Mouse (Mus musculus) ES-Bruce4 (cell line): ENCODE measurements around the gene Igsf8. TPM values are rescaled to one million over a fixed set of nuclear protein-coding genes. Genes with fewer than 3 reads are reported as not detected.
A peak's percentile ranks its signal among the peaks of the same experiment; 100 is the strongest.

Source experiments
- H3K27ac ChIP-seq: 2 replicates; pipeline ENCODE4 v1.5.1; 2012; ENCODE audit warnings: low read length, inconsistent platforms; ENCODE audit not compliant: insufficient read depth
- H3K27me3 ChIP-seq: 2 replicates; pipeline ENCODE4 v1.6.1; 2012; ENCODE audit warnings: mild to moderate bottlenecking, low read length, inconsistent platforms; ENCODE audit not compliant: control insufficient read depth, poor library complexity, insufficient read depth, severe bottlenecking
- H3K36me3 ChIP-seq: 2 replicates; pipeline ENCODE4 v1.6.1; 2012; ENCODE audit warnings: inconsistent platforms, mild to moderate bottlenecking, low read length, moderate library complexity; ENCODE audit not compliant: control insufficient read depth, poor library complexity, insufficient read depth, severe bottlenecking
- H3K4me1 ChIP-seq: one replicate; pipeline ENCODE4 v1.8.1; 2011; ENCODE audit warnings: low read length; ENCODE audit not compliant: control insufficient read depth, insufficient read depth
- H3K4me3 ChIP-seq: 2 replicates; pipeline ENCODE4 v1.5.1; 2011; ENCODE audit warnings: low read depth, mild to moderate bottlenecking, low read length
- H3K9ac ChIP-seq: 2 replicates; pipeline ENCODE4 v1.6.1; 2012; ENCODE audit warnings: low read depth, mild to moderate bottlenecking, inconsistent platforms; ENCODE audit not compliant: poor library complexity, severe bottlenecking
- H3K9me3 ChIP-seq: replicated peaks from 2 replicates; pipeline ENCODE4 v1.6.1; 2012; ENCODE audit warnings: mild to moderate bottlenecking, low read length, inconsistent platforms; ENCODE audit not compliant: control insufficient read depth, poor library complexity, insufficient read depth, severe bottlenecking
- CTCF ChIP-seq: IDR thresholded peaks from one replicate; pipeline ENCODE4 v1.8.1; 2011; ENCODE audit warnings: low read depth, low read length
- EP300 ChIP-seq: IDR thresholded peaks from 2 replicates; pipeline ENCODE4 v1.6.1; 2011; ENCODE audit warnings: low read depth, low read length; ENCODE audit not compliant: insufficient read depth
- POLR2A ChIP-seq: IDR thresholded peaks from one replicate; pipeline ENCODE4 v1.8.1; 2011; ENCODE audit warnings: low read length; ENCODE audit not compliant: insufficient read depth
- polyA plus RNA-seq: library from polyadenylated mRNA; stranded (reverse); fragments of >200 nt; gene quantifications from 2 replicates; pipeline ENCODE4 v1.2.4, GENCODE M21; 2011; ENCODE audit warnings: low read depth; ENCODE audit not compliant: missing spikeins, insufficient read depth, insufficient read length

The Igsf8 gene
- polyA plus RNA-seq, 1 experiment: 35.4 TPM

- peaks cover 4% of the 10 kb centered on the region for H3K4me1 ChIP-seq
- peak within 1 kb of the TSS; percentile 32; the same call in 1 of the 2 replicates for H3K9ac ChIP-seq
- peak within 1 kb of the TSS; percentile 39 for H3K27ac ChIP-seq
- no peaks in the 10 kb centered on the region for H3K27me3 ChIP-seq
- TF ChIP-seq POLR2A (no peak), CTCF (no peak), EP300 (no peak)
- no peaks in the 10 kb centered on the region for H3K36me3 ChIP-seq
- H3K9me3 ChIP-seq: no peaks in the 10 kb centered on the region
- H3K4me3 ChIP-seq: peak within 1 kb of the TSS; percentile 17
Measured at GRCm38 (mm10) chr1:172219451-172220406, 41.7 kb upstream of the Igsf8 start, which contains the start of gene Casq1. Gene Casq1, minus strand, starts transcription at chr1:172219868.

GRCm38 (mm10) chr1:172220414-172220813 is 41.0 kb upstream of the Igsf8 start:
- H3K9ac ChIP-seq: no peak overlapping the region
- H3K27ac ChIP-seq: no peak overlapping the region
- no peak for TF ChIP-seq POLR2A
- TF ChIP-seq EP300: no peak
- TF ChIP-seq CTCF: no peak
- no peaks in the 10 kb centered on the region for H3K9me3 ChIP-seq
- peaks cover 4% of the 10 kb centered on the region for H3K4me1 ChIP-seq
- H3K27me3 ChIP-seq: no peaks in the 10 kb centered on the region
- no peaks in the 10 kb centered on the region for H3K36me3 ChIP-seq
- no peak overlapping the region for H3K4me3 ChIP-seq

GRCm38 (mm10) chr1:172221297-172222063 is 40.0 kb upstream of the Igsf8 start:
- H3K27me3 ChIP-seq: no peaks in the 10 kb centered on the region
- no peak for TF ChIP-seq CTCF
- no peak for TF ChIP-seq POLR2A
- TF ChIP-seq EP300: no peak
- no peak overlapping the region for H3K9ac ChIP-seq
- H3K36me3 ChIP-seq: no peaks in the 10 kb centered on the region
- H3K27ac ChIP-seq: no peak overlapping the region
- no peak overlapping the region for H3K4me3 ChIP-seq
- no peaks in the 10 kb centered on the region for H3K9me3 ChIP-seq
- peaks cover 4% of the 10 kb centered on the region for H3K4me1 ChIP-seq

- Histone ChIP-seq H3K4me1 (no peaks in the 10 kb centered on the region), H3K27ac (no peak overlapping the region), H3K9ac (no peak overlapping the region), H3K4me3 (no peak overlapping the region), H3K36me3 (no peaks in the 10 kb centered on the region), H3K9me3 (no peaks in the 10 kb centered on the region), H3K27me3 (no peaks in the 10 kb centered on the region)
- TF ChIP-seq POLR2A: no peak
Measured at GRCm38 (mm10) chr1:172228209-172228608, 33.2 kb upstream of the Igsf8 start.

GRCm38 (mm10) chr1:172229215-172229614 is 32.2 kb upstream of the Igsf8 start:
- Histone ChIP-seq H3K27me3 (no peaks in the 10 kb centered on the region), H3K9ac (no peak overlapping the region), H3K36me3 (no peaks in the 10 kb centered on the region), H3K4me3 (no peak overlapping the region), H3K27ac (no peak overlapping the region), H3K4me1 (no peaks in the 10 kb centered on the region), H3K9me3 (no peaks in the 10 kb centered on the region)
- no peak for TF ChIP-seq EP300

- TF ChIP-seq EP300 (no peak), POLR2A (no peak), CTCF (no peak)
- H3K4me3 ChIP-seq: no peak overlapping the region
- H3K4me1 ChIP-seq: peaks cover 3% of the 10 kb centered on the region
- no peaks in the 10 kb centered on the region for H3K27me3 ChIP-seq
- no peaks in the 10 kb centered on the region for H3K36me3 ChIP-seq
- H3K9me3 ChIP-seq: no peaks in the 10 kb centered on the region
- H3K9ac ChIP-seq: no peak overlapping the region
- H3K27ac ChIP-seq: no peak overlapping the region
Measured at GRCm38 (mm10) chr1:172240945-172241708, 20.3 kb upstream of the Igsf8 start.
